Comparison of ENCODE assay signal across 8 mouse cellular contexts in genomic region chr4:104894004-104894734, GRCm38 (mm10). TPM values are rescaled to one million over a fixed set of nuclear protein-coding genes. Genes with fewer than 3 reads are reported as not detected.
DNase-seq lines count a peak whose midpoint lies in the region; ATAC-seq lines count a peak whose summit lies in the region.
"Had no signal": no experiment of that assay in that cellular context is flagged by ENCODE, and none has a peak within 500 bp of the region (broad histone marks: within the 10 kb centered on the region; RNA-seq: fewer than 3 reads in every experiment).

No protein-coding gene starts in this region.

- ATAC-seq in hematopoietic stem cell, adult 5-6 weeks (replicated peaks in 1 of 2; ENCODE audit: insufficient read depth in 1 of 2, low FRiP score in 2 of 2, low TSS enrichment in 1 of 2, low read depth in 1 of 2, poor library complexity in 2 of 2, severe bottlenecking in 2 of 2): peak; percentile 69 to 71; a peak in 3 of 4 replicates

- H3K27ac ChIP-seq in embryonic facial prominence, embryonic 10.5 days (replicated peaks): no peak overlapping the region
- H3K27ac ChIP-seq: limb, embryonic 12.5 days had no signal

- H3K4me3 ChIP-seq in embryonic facial prominence, embryonic 10.5 days: no peak overlapping the region
- H3K4me3 ChIP-seq: limb, embryonic 12.5 days had no signal

- no peaks in the 10 kb centered on the region for H3K9me3 ChIP-seq in embryonic facial prominence, embryonic 10.5 days
- H3K9me3 ChIP-seq: limb, embryonic 12.5 days had no signal

- intact Hi-C loops in left cerebral cortex, postnatal 14 days (cut with DNase I): loop anchor here (2.0 to 10.0 kb wide), 4 partner anchors 159 to 525 kb away; no protein-coding TSS in a partner anchor

- 0 out of 2 replicates have a peak, but pooled peaks cover 4% of the 10 kb centered on the region for H3K4me1 ChIP-seq in embryonic facial prominence, embryonic 10.5 days
- H3K4me1 ChIP-seq: limb, embryonic 12.5 days had no signal

- H3K27me3 ChIP-seq in embryonic facial prominence, embryonic 10.5 days (replicated peaks; ENCODE audit: low read depth, poor library complexity, severe bottlenecking): peaks cover 7% of the 10 kb centered on the region; the same call in 1 of the 2 replicates

- WGBS in embryonic facial prominence, embryonic 10.5 days: 55% methylated on average over 13 of the region's 13 CpGs

- no peaks in the 10 kb centered on the region for H3K36me3 ChIP-seq in embryonic facial prominence, embryonic 10.5 days (replicated peaks)
- H3K36me3 ChIP-seq: limb, embryonic 12.5 days had no signal

- DNase-seq in urinary bladder, postnatal 14 days (ENCODE audit: low spot score): peak; percentile 35
- no peak for DNase-seq in urinary bladder, adult 2 months (ENCODE audit: low spot score)
- peak; percentile 61 for DNase-seq in adrenal gland, postnatal 25 days
- peak; percentile 63 for DNase-seq in embryonic facial prominence, embryonic 10.5 days (ENCODE audit: low spot score)
- peak; percentile 77 to 83 for DNase-seq in left cerebral cortex, postnatal 14 days (ENCODE audit: low spot score in 2 of 2)
- DNase-seq in retina, adult 2 months (ENCODE audit: low read depth, low spot score): peak; percentile 26

RNA-seq across cellular contexts. Expression of gene C8a, which starts 18.0 kb away (rescaled TPM):
- polyA plus RNA-seq in urinary bladder, adult 2 months (2012; rRNA removed): not detected in 2 replicates
- 0.24 and 2.3 TPM in 2 replicates for total RNA-seq in adrenal gland, postnatal 25 days (2021)
- not detected in 2 replicates for polyA plus RNA-seq in embryonic facial prominence, embryonic 10.5 days (2016; fragmentation: Nextera tagmentation; extraction: Ambion mirVana)
- total RNA-seq in hematopoietic stem cell, adult 5-6 weeks (2017): not detected in 2 replicates
- under 1 TPM in 1 of 2 experiments, not detected in 1; 0.49 TPM for total RNA-seq in left cerebral cortex, postnatal 14 days (2021)
- polyA plus RNA-seq: limb, embryonic 12.5 days had no signal

RNA-seq across cellular contexts. Expression of gene Fyb2, which starts 19.1 kb away (rescaled TPM):
- 0.76 and 1.0 TPM in 2 replicates for polyA plus RNA-seq in urinary bladder, adult 2 months (2012; rRNA removed)
- 0.67 and 0.94 TPM in 2 replicates for total RNA-seq in adrenal gland, postnatal 25 days (2021)
- 0.14 and 0.21 TPM in 2 replicates for polyA plus RNA-seq in embryonic facial prominence, embryonic 10.5 days (2016; fragmentation: Nextera tagmentation; extraction: Ambion mirVana)
- total RNA-seq in hematopoietic stem cell, adult 5-6 weeks (2017): not detected in 2 replicates
- total RNA-seq in left cerebral cortex, postnatal 14 days (2021): 1 to 10 TPM; 1.3 to 1.5 TPM

RNA-seq across cellular contexts. Expression of gene Gm17662, which starts 37.0 kb away (rescaled TPM):
- polyA plus RNA-seq in urinary bladder, adult 2 months (2012; rRNA removed): not detected in 2 replicates
- total RNA-seq in adrenal gland, postnatal 25 days (2021): not detected in 2 replicates
- polyA plus RNA-seq in embryonic facial prominence, embryonic 10.5 days (2016; fragmentation: Nextera tagmentation; extraction: Ambion mirVana): not detected in 2 replicates
- not detected in 2 replicates for total RNA-seq in hematopoietic stem cell, adult 5-6 weeks (2017)
- not detected for total RNA-seq in left cerebral cortex, postnatal 14 days (2021)
- polyA plus RNA-seq: limb, embryonic 12.5 days had no signal
